Mouse (Mus musculus): ENCODE data around the gene Gm20696.

The Gm20696 gene

GRCm38 (mm10) chr6:99263061-99263885 is 403.3 kb downstream of the Gm20696 start:
- DNase-seq (ENCODE audit: low spot score in 2 of 2) = no peak

DNA sequence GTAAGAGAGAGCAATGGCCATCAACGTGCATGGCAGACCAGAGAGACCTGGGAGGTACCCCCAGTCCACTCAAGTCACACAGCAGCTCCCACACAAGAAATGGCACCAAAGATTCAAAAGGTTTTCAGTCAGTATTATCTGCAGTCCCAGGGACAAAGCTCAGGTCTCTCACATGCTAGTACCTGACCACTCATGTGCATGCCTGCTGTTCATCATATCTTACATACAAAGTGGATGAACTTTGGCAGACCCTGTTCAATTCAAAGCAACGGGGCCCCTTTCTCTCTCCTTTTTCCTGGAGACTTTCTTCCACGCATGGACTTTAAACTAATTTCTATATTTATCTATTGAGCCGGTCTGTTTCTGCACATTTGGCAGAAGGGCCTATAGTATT is 404.9 kb downstream of the Gm20696 start:
- DNase-seq (ENCODE audit: low spot score in 2 of 2) = no peak

GRCm38 (mm10) chr6:99260941-99261736 is 405.5 kb downstream of the Gm20696 start:
- no peak for DNase-seq (ENCODE audit: low spot score in 2 of 2)

DNA sequence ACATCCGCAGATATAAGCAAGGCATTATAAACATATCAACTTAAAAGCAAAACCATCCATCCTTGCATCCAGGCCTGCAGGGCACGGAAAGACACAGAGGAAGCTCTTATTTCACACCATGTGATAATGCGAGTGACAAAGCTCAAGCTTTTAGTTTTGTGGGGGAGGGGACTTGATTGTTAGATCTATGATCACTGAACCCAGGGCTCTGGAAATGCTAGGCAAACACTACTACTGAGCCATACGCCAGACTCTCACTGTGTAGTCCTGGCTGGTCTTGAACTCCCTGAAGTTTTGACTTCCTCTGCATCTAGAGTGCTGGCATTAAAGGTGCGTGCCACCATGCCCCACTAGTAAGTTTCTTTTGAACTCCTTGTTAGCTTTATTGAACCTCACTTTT is 408.3 kb downstream of the Gm20696 start:
- DNase-seq (ENCODE audit: low spot score in 2 of 2) = no peak

DNA sequence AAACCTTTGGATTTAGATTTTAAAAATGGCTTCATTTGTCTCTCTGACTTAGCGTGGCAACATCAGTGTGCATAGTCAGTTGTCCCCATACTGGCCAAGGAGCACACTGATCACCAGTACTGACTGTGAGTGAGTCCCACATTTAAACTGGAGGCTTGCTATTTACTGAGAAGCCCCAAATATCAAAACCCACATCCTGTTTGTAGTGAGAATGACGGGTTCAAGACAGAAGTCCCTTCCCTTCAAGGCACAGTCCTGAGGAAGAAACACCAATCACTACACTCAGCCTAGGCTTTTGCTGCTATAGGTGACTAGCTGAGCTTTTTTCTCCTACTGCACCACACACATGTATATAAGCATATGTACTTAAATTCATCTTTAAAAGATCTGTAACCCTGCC is 408.9 kb downstream of the Gm20696 start:
- no peak for DNase-seq (ENCODE audit: low spot score in 2 of 2)

- no peak for DNase-seq (ENCODE audit: low spot score in 2 of 2)
These were observed 413.3 kb downstream of the Gm20696 start for GRCm38 (mm10) chr6:99253331-99253730.

- no peak for DNase-seq (ENCODE audit: low spot score in 2 of 2)
These were observed 413.8 kb downstream of the Gm20696 start for GRCm38 (mm10) chr6:99252816-99253215.

DNA sequence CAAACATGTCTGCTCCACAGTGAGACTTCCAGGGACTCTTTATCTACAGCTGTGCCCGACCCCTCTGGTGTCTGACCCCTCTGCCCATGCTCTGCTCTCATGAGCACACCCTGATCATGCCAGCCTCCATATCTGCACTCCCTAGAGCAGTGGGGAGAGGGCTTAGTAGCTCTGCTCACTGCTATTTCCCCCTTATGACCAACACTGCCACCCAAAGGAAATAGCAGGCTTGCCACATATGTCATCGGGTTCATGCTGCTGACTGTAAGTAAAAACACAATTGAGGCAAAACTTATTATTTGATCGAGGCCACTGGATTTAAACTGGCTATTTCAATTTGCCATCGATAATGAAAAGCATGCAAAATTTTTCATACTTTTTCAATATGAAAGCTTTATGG is 414.7 kb downstream of the Gm20696 start:
- no peak for DNase-seq (ENCODE audit: low spot score in 2 of 2)

GRCm38 (mm10) chr6:99251222-99251621 is 415.4 kb downstream of the Gm20696 start:
- DNase-seq (ENCODE audit: low spot score in 2 of 2) = no peak

DNA sequence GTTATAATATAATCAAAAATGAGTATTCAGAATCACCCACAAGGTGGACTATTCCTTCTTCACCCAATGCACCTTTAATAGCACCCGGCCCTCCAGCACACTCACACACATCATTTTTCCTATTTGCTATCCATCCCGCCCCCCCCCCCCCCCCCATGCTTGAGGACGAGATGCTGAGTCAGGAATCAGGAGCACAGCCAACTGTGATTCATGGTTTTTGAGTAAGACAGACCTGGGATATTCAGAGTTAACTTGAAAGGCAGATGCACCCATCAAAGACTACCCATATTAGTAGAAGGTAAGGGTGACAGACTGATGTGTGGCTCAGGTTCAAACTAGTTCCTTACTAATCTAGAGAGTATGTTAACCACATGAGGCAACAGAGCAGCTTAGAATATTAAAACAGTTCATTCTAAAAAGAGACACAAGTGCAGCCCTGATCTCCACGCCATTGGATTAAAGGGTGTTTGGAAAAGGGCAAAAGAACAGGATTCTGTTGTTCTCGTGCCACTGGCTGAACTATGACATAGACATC is 417.0 kb downstream of the Gm20696 start:
- no peak for DNase-seq (ENCODE audit: low spot score in 2 of 2)

DNA sequence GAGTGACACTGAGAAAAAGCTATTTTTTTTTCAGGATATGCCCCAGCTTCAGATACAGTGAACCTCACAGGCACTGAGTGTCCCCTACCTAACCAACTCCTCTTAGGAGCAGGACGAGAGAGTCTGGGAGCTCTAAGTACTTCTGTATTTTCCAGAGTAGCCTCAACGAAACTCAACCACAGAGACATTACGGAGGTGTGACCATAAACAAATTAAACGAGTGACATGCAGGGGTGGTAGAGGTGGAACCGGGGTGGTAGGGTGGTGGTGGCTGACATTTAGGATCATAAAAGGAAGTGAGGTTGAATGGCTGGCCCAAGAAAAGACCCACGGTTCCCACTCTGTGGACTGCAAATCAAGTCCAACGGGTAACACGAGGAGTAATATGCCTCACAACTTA is 418.2 kb downstream of the Gm20696 start:
- no peak for DNase-seq (ENCODE audit: low spot score in 2 of 2)

- DNase-seq (ENCODE audit: low spot score in 2 of 2) = no peak
These were observed 424.8 kb downstream of the Gm20696 start for GRCm38 (mm10) chr6:99241625-99242395.

DNA sequence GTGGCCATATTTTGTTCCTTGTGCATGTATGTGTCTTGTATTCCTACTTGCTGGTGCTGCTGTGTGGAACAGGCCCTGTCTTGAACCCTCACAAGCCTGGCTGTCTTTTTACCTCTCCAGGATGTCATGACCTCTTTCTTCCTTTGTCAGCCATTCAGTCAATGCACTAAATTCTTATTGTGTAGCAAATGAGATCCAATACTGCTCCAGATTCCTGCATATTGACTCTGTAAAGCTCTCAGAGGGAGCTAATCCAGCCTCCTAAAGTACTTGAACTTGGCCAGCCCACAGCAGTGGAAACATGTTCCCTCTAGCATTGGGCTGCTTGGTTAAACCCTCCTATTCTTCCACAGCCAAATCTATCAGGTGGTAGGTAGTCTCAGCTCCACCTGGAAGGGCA is 425.8 kb downstream of the Gm20696 start:
- DNase-seq (ENCODE audit: low spot score in 2 of 2) = no peak

DNA sequence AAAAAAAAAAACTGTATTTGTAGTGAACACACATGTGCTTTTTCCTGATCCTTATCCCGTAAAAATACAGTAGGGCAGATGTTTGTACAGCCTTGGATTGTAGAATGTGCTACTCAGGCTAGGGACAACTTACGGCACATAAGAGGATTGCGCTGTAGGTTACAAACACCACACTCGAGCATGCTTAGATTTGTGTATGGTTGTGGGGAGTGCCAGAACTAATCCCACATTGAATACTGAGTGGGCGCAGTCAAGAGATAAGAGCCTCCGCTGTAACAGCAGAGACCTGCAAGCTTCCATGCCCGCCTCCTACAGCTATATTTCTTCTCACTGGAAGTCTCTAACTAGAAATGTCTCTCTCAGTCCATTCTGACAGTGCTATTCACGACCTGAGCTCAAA is 431.0 kb downstream of the Gm20696 start:
- no peak for DNase-seq (ENCODE audit: low spot score in 2 of 2)

GRCm38 (mm10) chr6:99233411-99233810 is 433.2 kb downstream of the Gm20696 start:
- no peak for DNase-seq (ENCODE audit: low spot score in 2 of 2)

- DNase-seq (ENCODE audit: low spot score in 2 of 2) = peak in 1 of 2 experiments; percentile 5
These were observed 438.2 kb downstream of the Gm20696 start for GRCm38 (mm10) chr6:99228336-99228870.

DNA sequence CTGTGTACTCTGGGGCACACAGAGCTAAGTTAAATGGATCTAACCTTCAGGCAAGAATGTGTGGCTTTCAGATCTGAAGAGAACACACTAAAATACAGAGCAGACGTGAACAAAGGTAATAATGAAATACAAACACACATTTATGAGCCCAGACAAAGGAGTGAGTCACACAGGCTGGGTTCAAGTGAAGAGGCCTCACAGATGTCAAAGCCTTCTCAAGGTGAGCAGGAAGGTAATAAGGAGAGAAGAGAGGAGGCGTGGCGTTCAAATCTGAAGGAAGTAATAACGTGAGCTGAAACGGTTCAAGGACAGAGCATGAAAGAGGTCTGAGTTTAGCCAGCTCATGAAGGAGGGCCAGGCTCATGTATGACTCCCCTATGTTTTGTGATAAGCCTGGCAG is 445.4 kb downstream of the Gm20696 start:
- no peak for DNase-seq (ENCODE audit: low spot score in 2 of 2)

DNA sequence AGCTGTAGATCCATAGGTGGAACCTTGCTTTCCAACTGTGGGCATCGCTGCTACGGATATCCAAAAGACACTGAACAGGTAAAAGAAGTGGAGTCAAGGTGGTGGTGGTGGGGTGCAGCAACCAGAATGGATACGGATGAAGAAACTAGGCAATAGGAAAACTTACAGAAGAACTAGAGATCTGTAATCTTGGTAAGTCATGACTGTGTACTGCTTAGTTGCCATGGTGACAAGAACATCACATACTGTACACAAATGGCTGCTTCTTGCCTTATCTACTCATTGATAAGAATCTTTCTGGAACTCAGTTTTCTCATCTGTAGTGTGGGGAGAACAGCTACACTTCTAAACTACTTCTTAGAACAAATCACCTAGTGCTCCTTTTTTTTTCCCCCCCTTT is 446.1 kb downstream of the Gm20696 start:
- no peak for DNase-seq (ENCODE audit: low spot score in 2 of 2)

DNA sequence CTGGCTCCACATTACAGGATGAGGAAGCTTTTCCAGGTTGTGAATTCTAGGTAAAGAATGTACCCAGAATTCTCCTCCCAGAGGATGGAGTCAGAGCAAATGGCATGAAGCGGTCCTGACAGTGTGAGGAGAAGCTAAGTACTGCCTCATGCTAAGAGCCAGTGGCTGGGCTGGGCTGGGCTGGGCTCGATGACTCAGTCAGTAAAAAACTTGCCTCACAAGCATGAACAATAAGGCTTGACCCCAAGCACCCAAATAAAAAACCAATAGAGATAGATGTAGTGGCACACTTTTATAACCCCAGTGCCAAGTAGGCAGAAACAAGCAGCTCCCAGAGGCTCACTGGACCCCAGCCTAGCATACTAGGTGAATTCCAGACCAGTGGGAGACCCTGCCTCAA is 448.8 kb downstream of the Gm20696 start:
- DNase-seq (ENCODE audit: low spot score in 2 of 2) = no peak

DNA sequence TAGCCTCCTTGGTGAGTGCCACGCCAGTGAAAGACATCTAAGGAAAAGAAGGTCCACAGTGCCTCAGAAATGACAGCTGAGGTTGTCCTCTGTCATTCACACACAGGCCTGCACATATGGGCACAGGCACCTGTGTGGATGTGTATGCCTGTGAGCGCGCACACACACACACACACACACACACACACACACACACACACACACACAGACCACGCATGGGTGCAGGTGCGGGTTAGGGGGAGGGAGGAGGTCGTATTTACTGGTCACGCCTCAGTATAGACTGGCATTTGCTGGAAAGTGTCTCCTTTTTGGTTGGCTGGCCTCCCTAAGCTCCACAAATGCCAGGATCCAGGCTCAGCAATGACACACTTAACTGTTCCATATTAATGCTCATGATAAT is 449.4 kb downstream of the Gm20696 start:
- no peak for DNase-seq (ENCODE audit: low spot score in 2 of 2)

- DNase-seq (ENCODE audit: low spot score in 2 of 2) = no peak
These were observed 454.1 kb downstream of the Gm20696 start for GRCm38 (mm10) chr6:99212461-99212860.
